Mouse (Mus musculus) ES-E14 (cell line): ENCODE measurements at regions not wholly inside any gene's neighbourhood (a gene's known extent, or its start where the extent isn't known, plus 50 kb on each side); places are given as distances from the start of the nearest gene placed in this dataset.

ENCODE experiments used
- DNase-seq: peaks from one replicate; pipeline ENCODE4 v3.0.0-alpha.2; 2013; ENCODE audit warnings: low read depth, low spot score
- H3K27ac ChIP-seq: 2 replicates; pipeline ENCODE4 v1.5.1; 2012; ENCODE audit warnings: low read depth, mild to moderate bottlenecking, low read length, moderate library complexity, mixed read lengths; ENCODE audit not compliant: poor library complexity, insufficient read depth, severe bottlenecking
- H3K36me3 ChIP-seq: 2 replicates; pipeline ENCODE4 v1.6.1; 2012; ENCODE audit warnings: mild to moderate bottlenecking, low read length, moderate library complexity, mixed read lengths; ENCODE audit not compliant: control insufficient read depth, poor library complexity, insufficient read depth, severe bottlenecking
- H3K4me1 ChIP-seq, 2 experiments: fragments of 150-350 bp in 1 of 2; sonication (generic) in 1 of 2; 2 replicates each; pipeline ENCODE4 v1.6.1; 2012; ENCODE audit warnings: low read length in 2 of 2, mild to moderate bottlenecking in 1 of 2, mixed read lengths in 1 of 2; ENCODE audit not compliant: control insufficient read depth in 2 of 2, insufficient read depth in 2 of 2, poor library complexity in 1 of 2
- H3K4me3 ChIP-seq, 2 experiments: fragments of 150-350 bp in 1 of 2; sonication (generic) in 1 of 2; 2 replicates each; pipeline ENCODE4 v1.5.1; 2012; ENCODE audit warnings: low read length in 2 of 2, low read depth in 1 of 2, mild to moderate bottlenecking in 1 of 2, mixed read lengths in 1 of 2; ENCODE audit not compliant: insufficient read depth in 1 of 2, poor library complexity in 1 of 2, severe bottlenecking in 1 of 2
- H3K9ac ChIP-seq: 2 replicates; pipeline ENCODE4 v1.6.1; 2012; ENCODE audit warnings: low read depth, mild to moderate bottlenecking, low read length, mixed read lengths; ENCODE audit not compliant: poor library complexity, insufficient read depth, severe bottlenecking
- H3K9me3 ChIP-seq: fragments of 150-350 bp; sonication (generic); 2 replicates; pipeline ENCODE4 v1.6.1; 2012; ENCODE audit warnings: low read depth, mild to moderate bottlenecking, low read length; ENCODE audit not compliant: control insufficient read depth, insufficient read depth
- CHD2 ChIP-seq: IDR thresholded peaks from 2 replicates; pipeline ENCODE4 v1.6.1; 2014; ENCODE audit warnings: mild to moderate bottlenecking, low read depth, low read length, inconsistent platforms
- HCFC1 ChIP-seq: IDR thresholded peaks from 2 replicates; pipeline ENCODE4 v1.6.1; 2012; ENCODE audit warnings: low read length, inconsistent platforms, borderline replicate concordance; ENCODE audit not compliant: insufficient read depth
- MAFK ChIP-seq: IDR thresholded peaks from 2 replicates; pipeline ENCODE4 v1.6.1; 2014; ENCODE audit warnings: mild to moderate bottlenecking, low read depth, low read length, inconsistent platforms; ENCODE audit not compliant: insufficient read depth
- ZC3H11A ChIP-seq: IDR thresholded peaks from 2 replicates; pipeline ENCODE4 v1.6.1; 2012; ENCODE audit warnings: low read depth, mild to moderate bottlenecking, inconsistent platforms, low read length, borderline replicate concordance
- ZNF384 ChIP-seq: IDR thresholded peaks from 2 replicates; pipeline ENCODE4 v1.6.1; 2012; ENCODE audit warnings: low read depth, low read length, inconsistent platforms
- in situ Hi-C, 2 experiments: fragments of 600-800 bp; cut with MboI; formaldehyde crosslinking; loops; one replicate each; pipeline ENCODE4 v1.15.1; 2025; ENCODE audit warnings: low sequenced_read_pairs in 2 of 2, inconsistent platforms in 1 of 2; ENCODE audit not compliant: unreplicated experiment in 2 of 2

DNA sequence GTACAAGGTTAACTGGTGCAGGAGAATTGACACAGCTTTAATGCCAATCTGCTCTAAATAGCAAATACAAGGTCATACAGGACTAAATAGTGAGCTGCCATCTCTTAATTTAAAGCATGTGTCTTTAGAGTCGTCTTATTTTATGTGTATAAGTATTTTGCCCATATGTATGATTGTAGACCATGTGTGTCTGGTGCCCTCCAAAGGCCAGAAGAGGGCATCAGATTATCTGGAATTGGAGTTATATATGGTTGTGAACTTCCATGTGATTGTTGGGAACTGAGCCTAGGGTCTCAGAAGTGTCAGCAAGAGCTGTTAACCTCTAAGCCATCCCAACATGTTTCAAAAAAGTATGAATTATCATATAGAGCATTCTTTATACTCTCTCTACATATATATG is 68.8 kb upstream of the Tmeff2 start:
- H3K27ac ChIP-seq: no peak overlapping the region
- no peaks in the 10 kb centered on the region for H3K9me3 ChIP-seq
- H3K4me1 ChIP-seq: no peaks in the 10 kb centered on the region
- H3K36me3 ChIP-seq: no peaks in the 10 kb centered on the region
- DNase-seq: no peak
- in situ Hi-C loops: no loop called here
- no peak overlapping the region for H3K9ac ChIP-seq
- no peak overlapping the region for H3K4me3 ChIP-seq
- TF ChIP-seq HCFC1 (no peak), CHD2 (no peak), MAFK (no peak), ZNF384 (no peak), ZC3H11A (no peak)

DNA sequence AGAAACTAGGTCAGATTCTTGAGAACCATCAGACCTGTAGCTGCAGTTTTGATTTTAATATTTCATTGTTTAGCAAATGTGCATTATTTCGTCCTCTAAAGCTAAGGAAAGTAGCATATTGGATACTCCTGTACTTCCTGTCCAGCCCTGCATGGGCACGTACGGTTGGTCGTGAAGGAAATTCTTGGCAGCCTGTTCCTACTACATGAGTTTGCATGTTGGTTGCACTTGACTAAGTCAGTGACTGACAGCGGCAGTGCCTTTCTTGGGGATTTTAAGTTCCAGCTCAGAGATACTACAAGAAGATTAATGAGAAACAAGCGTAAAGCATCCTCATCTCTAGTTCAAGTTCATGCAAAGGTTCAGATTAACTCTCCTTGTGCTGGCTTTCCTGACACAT is 64.3 kb upstream of the Tmeff2 start:
- Histone ChIP-seq H3K27ac (no peak overlapping the region), H3K4me1 (no peaks in the 10 kb centered on the region), H3K9me3 (no peaks in the 10 kb centered on the region), H3K36me3 (no peaks in the 10 kb centered on the region), H3K4me3 (no peak overlapping the region), H3K9ac (no peak overlapping the region)
- no peak for DNase-seq
- TF ChIP-seq ZNF384 (no peak), HCFC1 (no peak), MAFK (no peak), ZC3H11A (no peak), CHD2 (no peak)
- in situ Hi-C loops: no loop called here

DNA sequence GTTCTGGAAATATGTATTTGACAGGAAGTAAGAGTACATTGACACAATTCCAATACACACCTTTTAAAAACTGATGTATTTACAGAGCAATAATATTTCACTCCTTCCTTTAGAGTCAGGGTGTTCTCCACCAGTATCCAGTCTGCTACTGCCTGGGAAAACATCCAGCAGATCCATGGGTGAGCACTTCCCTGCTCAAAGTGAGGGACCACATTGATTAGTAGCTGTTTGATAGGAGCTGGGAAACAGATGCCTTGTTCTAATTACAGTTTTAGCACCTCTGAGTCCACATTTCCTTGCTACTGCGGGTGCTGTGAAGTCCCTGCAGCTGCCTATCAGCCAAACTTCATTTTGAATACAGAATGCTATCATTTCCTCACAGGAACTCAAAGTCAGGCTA is 53.3 kb upstream of the Tmeff2 start:
- in situ Hi-C loops: no loop called here
- no peak overlapping the region for H3K27ac ChIP-seq
- no peaks in the 10 kb centered on the region for H3K9me3 ChIP-seq
- TF ChIP-seq ZC3H11A (no peak), MAFK (no peak), HCFC1 (no peak), ZNF384 (no peak), CHD2 (no peak)
- H3K4me3 ChIP-seq: no peak overlapping the region
- H3K4me1 ChIP-seq: no peaks in the 10 kb centered on the region
- H3K36me3 ChIP-seq: no peaks in the 10 kb centered on the region
- no peak for DNase-seq
- no peak overlapping the region for H3K9ac ChIP-seq
